Mouse (Mus musculus): ENCODE data around the gene Pou6f2. TPM values are rescaled to one million over a fixed set of nuclear protein-coding genes. Genes with fewer than 3 reads are reported as not detected.

The Pou6f2 gene
- total RNA-seq, 2 experiments from 2014 or later = not detected

DNA sequence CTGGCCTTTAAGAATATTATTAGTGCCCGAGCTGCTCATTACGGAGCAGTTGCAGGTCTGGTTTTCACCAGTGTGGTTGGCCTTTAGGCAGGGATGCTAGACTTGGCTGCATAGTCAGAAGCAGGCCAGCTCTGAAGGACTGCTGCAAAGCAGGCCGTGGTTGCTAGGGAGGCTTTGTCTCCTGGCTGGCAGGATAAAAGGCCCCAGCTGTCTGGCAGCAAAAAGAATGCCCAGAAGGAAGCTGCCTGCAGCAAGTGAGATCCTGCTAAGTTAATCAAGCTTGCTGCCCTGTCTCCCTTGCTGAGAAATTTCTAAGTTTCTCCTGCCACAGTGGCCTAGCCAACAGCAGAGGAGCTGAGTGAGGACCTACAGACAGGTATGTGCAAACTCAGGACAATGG is 116.4 kb downstream of the Pou6f2 start:
- no peak for ATAC-seq (replicated peaks; ENCODE audit: low FRiP score, poor library complexity, severe bottlenecking)

DNA sequence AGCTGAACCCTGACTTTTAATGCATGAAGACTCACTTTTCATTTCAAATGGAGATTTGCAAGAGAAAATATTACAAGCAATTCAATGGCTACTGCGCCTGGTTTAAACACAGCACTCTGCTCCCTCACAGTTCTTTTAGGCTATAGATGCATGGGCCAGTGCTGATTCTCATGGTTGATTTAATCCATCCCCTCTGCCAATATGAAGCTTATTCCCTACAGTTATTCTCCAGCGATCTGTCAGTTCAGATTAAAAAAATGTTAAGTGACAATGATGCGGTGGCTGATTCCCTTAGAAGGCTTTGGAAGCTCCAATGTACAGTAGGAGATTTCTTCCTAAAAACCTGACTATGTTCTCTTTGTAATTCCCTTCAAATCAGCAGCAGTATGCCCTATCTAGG is 144.4 kb downstream of the Pou6f2 start:
- ATAC-seq (replicated peaks; ENCODE audit: low FRiP score, poor library complexity, severe bottlenecking) = no peak

DNA sequence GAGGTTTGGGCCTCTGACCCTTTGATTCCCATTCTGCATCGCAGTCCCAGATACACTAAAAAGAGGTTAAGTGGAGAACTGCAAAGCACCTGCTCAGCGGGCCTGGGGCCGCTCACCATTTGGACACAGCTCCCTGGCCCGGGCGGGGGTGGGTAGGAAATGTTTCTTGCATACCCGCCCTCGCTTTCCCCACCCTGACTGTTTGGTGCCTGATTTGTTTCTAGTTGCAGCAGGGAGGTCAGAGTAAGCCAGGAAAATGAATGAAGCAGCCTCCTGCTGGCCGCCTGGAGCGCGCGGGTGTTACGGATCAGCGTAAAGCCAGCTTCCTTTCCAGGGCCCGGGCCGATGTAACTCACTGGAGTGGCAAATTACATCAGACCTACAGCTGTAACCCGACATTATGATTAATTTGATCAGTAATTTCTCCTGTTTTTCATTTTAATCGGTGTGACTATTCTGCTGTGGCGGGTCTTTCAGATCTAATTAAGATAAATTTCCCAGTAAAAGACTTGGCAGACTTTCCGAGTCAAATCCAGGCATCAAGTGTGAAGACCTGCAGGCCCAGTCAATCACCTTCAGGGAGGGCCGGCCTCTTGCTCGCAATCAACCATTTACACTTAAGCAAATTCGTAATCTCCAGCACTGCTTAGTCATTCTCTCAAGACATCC is 178.8 kb downstream of the Pou6f2 start:
- ATAC-seq (replicated peaks; ENCODE audit: low FRiP score, poor library complexity, severe bottlenecking) = no peak

DNA sequence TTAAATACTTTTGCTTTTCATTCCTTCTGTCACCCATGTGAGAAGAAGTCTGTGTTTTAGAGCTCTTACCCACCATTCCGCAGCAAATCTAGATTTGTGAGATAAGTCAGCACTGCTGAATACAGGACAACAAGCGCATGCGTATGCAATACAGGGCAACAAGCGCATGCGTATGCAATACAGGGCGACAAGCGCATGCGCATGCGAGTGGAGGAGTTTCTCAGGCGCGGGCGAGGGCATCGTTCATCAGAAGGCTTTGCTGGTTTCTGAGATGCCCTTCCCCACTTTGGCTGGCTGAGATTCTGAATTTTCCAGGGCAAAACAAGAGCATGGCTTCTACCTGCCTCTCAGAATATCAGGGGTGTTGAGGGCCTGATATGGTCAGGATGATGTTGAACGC is 186.2 kb downstream of the Pou6f2 start:
- no peak for ATAC-seq (replicated peaks; ENCODE audit: low FRiP score, poor library complexity, severe bottlenecking)

DNA sequence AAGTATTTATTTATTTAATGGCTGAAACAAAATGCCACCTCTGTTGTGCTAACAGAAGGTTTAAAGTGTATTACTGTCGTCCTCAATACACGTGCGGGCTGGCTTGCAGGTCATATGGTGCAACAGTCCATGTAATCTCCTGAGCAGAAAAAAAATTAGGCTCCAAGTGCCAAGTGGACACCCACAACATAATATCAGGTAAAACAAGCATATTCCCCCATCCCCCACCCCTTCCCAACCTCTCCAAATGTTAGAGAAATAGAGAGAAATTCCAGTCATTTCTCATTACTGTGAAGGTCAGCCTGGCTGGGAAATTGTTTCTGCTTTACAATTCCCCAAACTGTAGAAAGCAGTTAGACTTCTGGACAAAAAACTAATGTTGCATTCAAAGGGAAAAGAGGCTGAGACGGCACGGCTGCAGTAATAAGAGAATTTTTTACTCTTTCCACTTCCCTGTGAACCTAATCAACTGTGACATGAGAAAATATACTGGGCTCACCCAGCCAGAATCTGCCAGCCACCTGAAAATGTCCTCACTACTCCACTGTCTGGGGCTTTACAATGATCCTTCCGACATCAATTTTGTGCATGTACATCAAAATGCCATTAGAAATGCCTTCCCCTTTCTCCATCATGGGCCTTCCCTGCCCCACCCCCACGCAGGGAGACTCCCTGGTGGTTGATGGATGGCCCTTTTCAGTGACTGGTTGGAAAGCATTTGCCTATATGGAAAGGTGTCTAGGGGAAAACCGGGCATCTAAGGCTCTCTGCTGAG is 192.8 kb downstream of the Pou6f2 start:
- ATAC-seq (replicated peaks; ENCODE audit: low FRiP score, poor library complexity, severe bottlenecking) = no peak

DNA sequence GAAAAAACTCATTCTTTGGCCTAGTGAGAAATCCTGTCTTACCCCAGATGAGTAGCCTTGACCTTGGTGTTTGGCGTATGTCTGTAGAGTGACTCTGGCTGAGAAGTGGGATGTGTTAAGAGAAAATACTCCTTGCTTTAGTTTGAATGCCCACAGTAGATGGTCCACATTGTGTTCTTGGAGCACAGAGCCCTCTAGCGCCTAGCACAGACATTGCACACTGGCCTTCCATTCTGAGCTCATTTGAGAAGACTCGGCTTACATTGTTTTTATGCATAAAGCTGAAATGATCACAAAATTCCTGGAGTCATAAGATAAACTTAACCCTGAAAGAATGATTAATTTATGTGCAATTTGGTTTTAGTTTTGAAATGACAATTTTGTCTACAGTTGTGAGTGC is 223.5 kb downstream of the Pou6f2 start:
- no peak for ATAC-seq (replicated peaks; ENCODE audit: low FRiP score, poor library complexity, severe bottlenecking)

DNA sequence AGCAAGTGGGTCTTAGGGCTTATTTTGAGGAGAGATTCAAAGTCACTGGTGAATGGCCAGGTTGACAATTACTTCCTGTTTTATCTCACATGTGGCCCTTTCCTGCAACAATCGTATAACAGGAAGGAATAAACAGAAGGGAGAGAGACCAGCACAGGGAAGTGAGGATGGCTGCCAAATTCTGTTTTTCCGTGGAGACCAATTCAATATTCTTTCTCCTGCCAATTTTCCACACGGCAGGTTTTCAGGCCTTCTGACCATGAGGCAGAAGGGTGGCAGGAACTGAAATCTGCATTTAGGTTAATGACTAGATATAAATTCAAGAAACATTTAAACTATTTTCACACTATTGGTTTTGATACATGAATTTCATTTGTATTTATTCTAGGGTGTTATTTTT is 224.5 kb downstream of the Pou6f2 start:
- no peak for ATAC-seq (replicated peaks; ENCODE audit: low FRiP score, poor library complexity, severe bottlenecking)

DNA sequence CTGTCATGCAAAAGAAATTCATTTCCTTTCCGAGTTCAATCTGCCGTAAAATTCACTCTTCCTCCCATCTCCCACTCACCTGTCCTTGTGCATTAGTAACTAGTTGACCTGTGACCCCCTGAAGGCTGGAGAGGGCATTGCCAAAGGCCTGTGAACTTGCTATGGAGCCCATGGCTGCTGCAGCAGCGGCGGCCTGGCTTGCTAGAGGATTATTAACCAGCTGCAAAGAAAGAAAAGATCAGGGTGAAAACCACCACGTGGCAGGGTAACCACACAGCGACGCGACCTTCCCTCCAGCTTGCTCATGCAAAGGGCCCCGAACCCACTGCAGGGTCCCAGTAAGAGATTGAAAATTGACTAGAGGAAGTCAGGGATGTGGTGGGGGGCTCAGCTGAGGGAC is 225.2 kb downstream of the Pou6f2 start:
- ATAC-seq (replicated peaks; ENCODE audit: low FRiP score, poor library complexity, severe bottlenecking) = no peak

DNA sequence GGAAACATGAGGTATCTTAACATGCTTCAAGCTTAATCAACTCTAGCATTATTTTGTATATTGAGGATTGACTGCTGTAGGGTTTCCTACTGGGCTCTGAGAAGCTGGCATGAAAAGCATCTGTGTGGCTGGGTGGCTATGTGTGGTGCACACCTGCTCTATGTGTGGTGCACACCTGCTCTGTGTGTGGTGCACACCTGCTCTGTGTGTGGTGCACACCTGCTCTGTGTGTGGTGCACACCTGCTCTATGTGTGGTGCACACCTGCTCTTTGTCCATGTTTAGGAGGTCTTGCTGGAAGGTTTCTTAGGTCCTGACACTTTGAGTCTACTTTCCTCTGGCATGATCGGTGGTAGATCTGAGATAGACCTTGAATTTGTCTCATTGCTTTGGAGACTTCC is 233.3 kb downstream of the Pou6f2 start:
- ATAC-seq (replicated peaks; ENCODE audit: low FRiP score, poor library complexity, severe bottlenecking) = no peak

DNA sequence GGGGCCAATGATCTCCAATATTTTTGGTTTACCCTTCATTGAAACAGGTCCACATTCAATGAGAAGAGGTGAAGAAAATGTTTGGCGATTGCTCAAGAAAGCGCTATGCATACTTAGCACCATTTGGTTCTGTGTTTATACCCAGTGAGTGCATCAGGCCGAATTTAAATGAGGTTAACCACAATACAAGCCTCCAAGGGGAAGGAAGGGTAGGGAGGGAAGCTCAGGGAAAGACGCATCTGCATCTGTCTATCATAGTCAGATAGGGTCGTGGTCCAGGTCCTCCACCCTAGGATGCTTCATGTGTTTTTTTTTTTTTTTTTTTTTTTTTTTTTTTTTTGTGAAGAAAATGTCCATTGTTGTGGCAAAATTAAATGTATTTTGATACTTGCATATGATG is 236.9 kb downstream of the Pou6f2 start:
- ATAC-seq (replicated peaks; ENCODE audit: low FRiP score, poor library complexity, severe bottlenecking) = no peak

DNA sequence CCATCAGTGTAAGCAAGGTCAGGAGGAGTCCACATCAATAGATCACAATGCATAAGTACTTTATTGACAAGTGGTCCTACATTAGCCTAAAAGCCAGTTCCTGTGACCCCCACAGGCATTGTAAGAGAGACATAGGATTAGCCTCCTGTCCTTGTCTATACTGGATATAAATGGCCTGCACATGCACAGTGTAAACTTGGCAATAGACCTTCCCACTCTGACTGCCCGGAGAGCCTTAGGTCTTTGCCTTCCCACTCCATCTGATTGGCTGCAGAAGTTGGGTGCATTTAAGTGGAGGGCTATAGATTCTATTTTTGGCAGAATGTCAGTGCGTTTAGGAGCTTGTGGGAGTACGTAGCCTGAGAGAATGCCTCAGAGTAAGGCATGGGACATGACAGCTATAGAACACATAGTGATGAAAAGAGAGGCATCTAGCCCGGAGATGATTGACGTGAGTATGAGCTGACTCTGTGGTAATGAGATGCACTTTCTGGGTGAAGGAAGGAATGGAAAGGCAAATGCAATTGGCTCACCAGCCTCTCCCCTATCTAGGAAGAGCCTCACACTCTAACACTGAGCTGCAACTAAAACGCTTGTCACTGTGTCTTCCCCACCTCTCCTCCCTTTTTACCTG is 243.4 kb downstream of the Pou6f2 start:
- no peak for ATAC-seq (replicated peaks; ENCODE audit: low FRiP score, poor library complexity, severe bottlenecking)

DNA sequence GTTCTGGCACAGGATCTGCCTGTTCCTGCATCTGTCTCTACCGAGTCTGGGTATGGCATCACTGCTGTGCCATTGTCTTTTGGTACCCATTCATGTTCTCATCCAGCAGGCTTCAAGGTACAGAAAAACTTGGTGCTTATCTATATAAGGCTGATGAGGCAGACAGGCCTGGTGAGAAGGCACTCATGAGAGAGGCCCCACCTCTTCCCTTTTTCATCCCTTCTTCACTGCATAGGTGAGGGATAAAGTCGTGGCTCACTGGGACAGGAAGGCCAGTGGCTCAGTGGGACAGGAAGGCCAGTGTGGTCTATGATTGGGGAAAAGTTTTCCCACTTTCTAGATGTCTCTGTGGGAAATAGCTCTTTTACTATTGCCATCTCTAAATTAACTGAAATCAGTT is 263.8 kb downstream of the Pou6f2 start:
- ATAC-seq (replicated peaks; ENCODE audit: low FRiP score, poor library complexity, severe bottlenecking) = no peak

DNA sequence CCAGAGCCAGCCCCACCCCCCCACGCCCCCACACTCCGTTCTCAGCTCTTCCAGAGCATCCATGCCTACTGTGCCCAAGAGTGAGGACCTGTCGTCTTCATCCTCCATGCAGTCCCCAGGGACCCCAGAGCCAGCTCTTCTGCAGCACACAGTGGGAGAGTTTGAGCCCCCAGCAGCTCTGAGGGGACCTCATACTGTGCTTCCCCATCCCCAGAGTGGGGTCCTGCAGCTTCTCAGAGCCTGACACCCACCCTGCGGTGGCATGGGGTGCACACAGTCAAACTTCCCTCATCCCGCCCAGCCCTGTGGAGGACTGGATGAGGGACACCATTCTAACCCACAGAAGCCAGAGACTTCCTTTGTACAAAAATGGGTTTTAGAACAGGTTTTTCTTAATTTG is 264.3 kb downstream of the Pou6f2 start:
- ATAC-seq (replicated peaks; ENCODE audit: low FRiP score, poor library complexity, severe bottlenecking) = no peak

DNA sequence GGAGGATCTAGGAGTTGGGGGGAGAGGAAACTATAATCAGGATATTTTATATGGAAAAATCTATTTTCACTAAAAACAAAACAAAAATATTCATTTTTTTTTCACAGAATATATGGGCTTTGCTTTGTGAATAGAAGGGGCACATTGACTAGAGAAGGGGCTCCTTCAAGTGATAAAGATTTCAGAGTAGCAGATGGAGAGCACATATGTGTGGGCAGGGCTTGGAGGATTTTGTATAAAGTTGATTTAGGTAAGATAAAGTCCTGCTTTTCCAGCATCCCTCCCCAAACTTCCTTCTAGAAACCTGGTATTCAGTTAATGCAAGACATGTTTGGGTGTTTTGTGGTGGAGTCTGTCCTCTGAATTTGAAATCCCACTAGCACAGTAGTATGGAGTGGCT is 266.2 kb downstream of the Pou6f2 start:
- no peak for ATAC-seq (replicated peaks; ENCODE audit: low FRiP score, poor library complexity, severe bottlenecking)

DNA sequence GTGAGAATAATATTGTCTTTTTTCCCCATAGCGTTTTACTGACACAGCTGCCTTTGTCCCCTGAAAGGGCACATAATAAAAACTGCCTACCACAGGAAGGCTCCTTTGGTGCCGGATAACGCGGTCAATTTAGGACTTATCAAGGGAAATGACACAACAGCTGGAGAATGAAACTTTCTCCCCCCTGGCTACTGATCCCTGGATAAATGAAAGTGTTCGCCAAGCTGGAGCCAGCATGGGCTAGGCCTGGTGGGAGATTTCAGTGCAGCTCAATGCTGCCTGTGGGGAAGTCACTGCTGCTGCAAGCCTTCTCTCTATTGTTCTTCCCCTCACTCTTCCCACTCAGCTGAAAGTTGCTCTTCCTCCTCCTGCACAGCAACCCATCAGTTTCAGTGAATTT is 267.8 kb downstream of the Pou6f2 start:
- no peak for ATAC-seq (replicated peaks; ENCODE audit: low FRiP score, poor library complexity, severe bottlenecking)

DNA sequence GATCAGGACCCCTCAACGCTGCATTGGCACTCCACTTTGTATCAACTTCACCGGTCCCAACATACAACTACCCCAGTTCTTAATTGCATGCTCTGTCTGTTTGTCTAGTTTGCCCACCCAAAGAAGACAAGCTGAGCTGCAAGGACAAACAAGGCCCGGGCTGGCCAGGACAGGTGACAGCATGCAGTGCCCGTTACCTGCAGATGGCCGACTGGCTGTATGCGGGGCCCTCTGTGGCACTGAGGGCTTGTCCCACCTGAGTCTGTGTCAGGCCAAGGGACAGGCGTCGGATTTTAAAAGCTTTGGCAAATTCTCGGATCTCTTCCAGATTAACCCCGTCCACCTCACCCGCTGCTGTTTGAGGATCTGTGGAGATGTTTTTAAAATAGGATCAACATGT is 268.7 kb downstream of the Pou6f2 start:
- no peak for ATAC-seq (replicated peaks; ENCODE audit: low FRiP score, poor library complexity, severe bottlenecking)

DNA sequence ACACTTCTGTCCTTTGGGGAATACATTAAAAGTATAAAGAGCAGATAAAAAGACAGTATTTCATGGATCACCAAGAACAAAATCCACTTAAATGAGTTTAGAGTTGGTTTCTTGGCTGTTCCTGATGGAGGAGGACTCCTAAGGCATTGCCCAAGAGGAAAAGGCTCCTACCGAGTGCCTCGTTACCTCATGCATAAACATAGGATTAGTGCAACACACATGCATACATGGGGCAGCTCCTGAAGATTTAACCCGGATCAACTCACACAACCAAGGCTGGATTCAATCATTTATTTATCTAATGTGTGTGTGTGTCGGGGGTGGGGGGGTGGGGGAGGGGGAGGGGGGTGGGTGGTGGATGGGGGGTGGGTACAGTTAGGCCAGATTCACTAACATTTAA is 269.4 kb downstream of the Pou6f2 start:
- no peak for ATAC-seq (replicated peaks; ENCODE audit: low FRiP score, poor library complexity, severe bottlenecking)

DNA sequence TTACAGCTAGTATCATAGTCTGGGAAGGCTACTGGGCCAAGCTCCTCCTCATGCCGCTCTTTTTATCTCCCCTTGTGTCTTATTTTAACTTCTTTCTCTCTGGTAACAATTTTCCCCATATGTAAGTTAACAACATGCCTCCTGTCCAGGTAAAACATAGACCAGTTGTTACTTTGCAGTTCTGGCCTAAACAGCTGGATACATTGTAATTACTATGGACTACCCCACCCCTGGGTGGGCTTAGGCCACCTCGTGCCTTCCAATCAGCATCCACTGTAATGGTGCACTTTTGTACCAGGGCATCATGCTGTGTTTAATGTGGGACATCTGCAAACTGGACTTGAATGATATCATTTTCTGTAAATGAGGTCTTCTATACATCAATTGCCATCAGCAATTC is 271.4 kb downstream of the Pou6f2 start:
- ATAC-seq (replicated peaks; ENCODE audit: low FRiP score, poor library complexity, severe bottlenecking) = no peak

DNA sequence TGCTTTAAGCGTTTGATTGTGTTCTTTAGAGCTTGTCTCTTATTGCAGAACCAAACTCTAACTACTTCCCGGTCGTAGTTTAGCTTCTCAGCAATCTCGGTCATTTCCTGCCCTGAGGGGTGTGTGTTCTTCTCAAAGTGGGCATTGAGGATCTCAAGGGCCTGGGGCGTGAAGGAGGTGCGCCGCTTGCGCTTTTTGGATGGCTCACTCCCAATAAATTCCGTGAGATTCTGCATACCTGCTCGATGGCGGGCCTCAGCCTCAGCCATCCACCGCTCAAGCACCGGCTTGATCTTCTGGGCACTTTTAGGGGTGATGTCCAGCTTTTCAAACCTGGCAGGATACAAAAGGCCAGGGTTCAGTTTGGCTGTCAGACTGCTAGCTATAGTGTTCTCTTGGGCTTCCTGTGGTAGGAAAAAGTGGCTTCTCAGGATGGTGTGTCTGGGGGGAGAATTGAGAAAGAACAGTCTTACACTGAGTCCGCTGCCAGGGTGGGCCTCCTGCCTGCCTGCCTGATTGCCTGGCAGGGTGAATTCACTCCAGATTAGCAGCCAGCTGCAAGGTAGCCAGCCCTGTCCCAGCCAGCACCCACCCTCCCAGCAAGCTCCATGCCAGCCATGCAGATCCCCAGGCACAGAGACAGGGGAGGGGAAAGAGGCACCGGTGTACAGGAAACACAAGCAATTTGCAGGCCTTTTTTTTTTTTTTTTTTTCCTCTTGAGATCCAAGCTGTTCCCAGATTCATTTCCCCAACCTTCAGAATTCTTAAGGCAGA is 272.1 kb downstream of the Pou6f2 start:
- no peak for ATAC-seq (replicated peaks; ENCODE audit: low FRiP score, poor library complexity, severe bottlenecking)

DNA sequence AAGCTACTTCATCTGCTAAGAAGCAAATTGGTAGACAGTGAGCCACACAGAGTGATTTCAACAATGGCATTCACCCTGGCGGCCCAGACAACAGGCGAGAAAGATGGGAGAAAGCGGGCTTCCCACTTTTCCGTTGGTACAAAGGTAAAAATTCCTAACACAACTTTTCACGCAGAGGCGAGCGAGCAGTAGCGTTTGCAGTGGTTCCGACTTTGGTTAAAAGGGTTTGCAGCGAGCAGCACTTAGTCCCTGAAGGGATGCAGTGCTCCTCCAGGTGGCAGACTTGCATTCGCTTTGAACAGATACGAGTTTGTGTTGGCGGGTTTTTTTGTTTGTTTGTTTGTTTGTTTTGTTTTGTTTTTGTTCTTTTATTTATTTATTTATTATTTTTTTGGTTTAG is 273.1 kb downstream of the Pou6f2 start:
- no peak for ATAC-seq (replicated peaks; ENCODE audit: low FRiP score, poor library complexity, severe bottlenecking)

DNA sequence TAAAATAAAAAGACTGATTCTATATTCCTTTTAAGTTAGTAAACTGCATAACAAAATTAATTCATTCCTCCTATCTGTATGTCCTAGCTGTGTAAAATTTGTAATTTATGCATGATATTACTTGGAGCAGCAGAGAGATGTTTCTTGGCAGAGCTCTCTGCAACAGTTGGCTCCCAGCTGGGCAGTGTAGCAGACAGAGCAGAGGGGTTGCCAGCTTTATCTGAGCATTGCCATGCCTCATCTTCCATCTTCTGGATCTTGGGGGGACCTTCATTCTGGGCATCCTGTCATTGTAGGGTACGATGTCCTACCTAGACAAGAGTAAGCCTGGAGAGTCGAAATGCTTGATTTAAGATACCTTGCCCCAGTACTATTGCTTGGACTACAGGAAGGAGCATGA is 277.1 kb downstream of the Pou6f2 start:
- no peak for ATAC-seq (replicated peaks; ENCODE audit: low FRiP score, poor library complexity, severe bottlenecking)

All from erythroblast, adult 5-6 weeks (primary cell).